Mouse (Mus musculus) lung, embryonic 14.5 days (tissue): ENCODE measurements around the gene Rex1bd. TPM values are rescaled to one million over a fixed set of nuclear protein-coding genes. Genes with fewer than 3 reads are reported as not detected.

Experiments used
- ATAC-seq: fragments of 200-750 bp; cut with Nextera tagmentation; 2 replicates; pipeline ENCODE4 v1.8.0; 2017; ENCODE audit warnings: mild to moderate bottlenecking, moderate TSS enrichment, moderate library complexity; ENCODE audit not compliant: insufficient read depth
- DNase-seq: peaks from one replicate; pipeline ENCODE4 v3.0.0-alpha.2; 2015
- H3K27ac ChIP-seq: fragments of 300-500 bp; sonication (generic); 2 replicates; pipeline ENCODE4 v1.5.1; 2014; ENCODE audit warnings: low read depth, mild to moderate bottlenecking, moderate library complexity
- H3K27me3 ChIP-seq: fragments of 300-500 bp; sonication (generic); 2 replicates; pipeline ENCODE4 v1.6.1; 2014; ENCODE audit warnings: low read length, control low read depth; ENCODE audit not compliant: insufficient read depth
- H3K36me3 ChIP-seq: fragments of 300-500 bp; sonication (generic); 2 replicates; pipeline ENCODE4 v1.6.1; 2014; ENCODE audit warnings: control low read depth; ENCODE audit not compliant: insufficient read depth
- H3K4me1 ChIP-seq: fragments of 300-500 bp; sonication (generic); 2 replicates; pipeline ENCODE4 v1.6.1; 2014; ENCODE audit warnings: antibody characterized with exemption, control low read depth; ENCODE audit not compliant: insufficient read depth
- H3K4me2 ChIP-seq: fragments of 300-500 bp; sonication (generic); 2 replicates; pipeline ENCODE4 v1.6.1; 2014; ENCODE audit warnings: mild to moderate bottlenecking
- H3K4me3 ChIP-seq: fragments of 300-500 bp; sonication (generic); 2 replicates; pipeline ENCODE4 v1.5.1; 2014; ENCODE audit warnings: low read depth, low read length
- H3K9ac ChIP-seq: fragments of 300-500 bp; sonication (generic); 2 replicates; pipeline ENCODE4 v1.6.1; 2014
- H3K9me3 ChIP-seq: fragments of 300-500 bp; sonication (generic); 2 replicates; pipeline ENCODE4 v1.6.1; 2016; ENCODE audit warnings: low read depth, low read length, control low read depth
- CTCF ChIP-seq: IDR thresholded peaks from 2 replicates; pipeline ENCODE4 v1.5.1; 2016; ENCODE audit warnings: antibody characterized with exemption, low read depth
- whole genome bisulfite sequencing: fragments of 180-500 bp; shearing (Covaris S2); extraction: QIAGEN DNeasy Blood & Tissue Kit; methylation state at CpG from one replicate; pipeline ENCODE4 v1.1.7; 2014; 5-methylcytosine and 5-hydroxymethylcytosine counted together
- polyA plus RNA-seq: library from polyadenylated mRNA; unstranded; fragments of >200 nt; fragmentation: Nextera tagmentation; extraction: Ambion mirVana; gene quantifications from 2 replicates; pipeline ENCODE4 v1.2.1, GENCODE M21; 2014

Rex1bd gene
- polyA plus RNA-seq, 1 experiment from 2014 or later = 126 TPM

GRCm38 (mm10) chr8:70466305-70466704 is 40.2 kb downstream of the Rex1bd start:
- Histone ChIP-seq H3K27me3 (no peaks in the 10 kb centered on the region), H3K9ac (no peak overlapping the region), H3K4me3 (no peak overlapping the region), H3K4me2 (no peak overlapping the region), H3K27ac (no peak overlapping the region), H3K9me3 (no peaks in the 10 kb centered on the region), H3K36me3 (no peaks in the 10 kb centered on the region), H3K4me1 (0 out of 2 replicates have a peak, but pooled peaks cover 3% of the 10 kb centered on the region)
- no peak for ATAC-seq
- WGBS = 85% methylated on average over 4 of the region's 4 CpGs
- TF ChIP-seq CTCF = no peak
- DNase-seq = no peak

DNA sequence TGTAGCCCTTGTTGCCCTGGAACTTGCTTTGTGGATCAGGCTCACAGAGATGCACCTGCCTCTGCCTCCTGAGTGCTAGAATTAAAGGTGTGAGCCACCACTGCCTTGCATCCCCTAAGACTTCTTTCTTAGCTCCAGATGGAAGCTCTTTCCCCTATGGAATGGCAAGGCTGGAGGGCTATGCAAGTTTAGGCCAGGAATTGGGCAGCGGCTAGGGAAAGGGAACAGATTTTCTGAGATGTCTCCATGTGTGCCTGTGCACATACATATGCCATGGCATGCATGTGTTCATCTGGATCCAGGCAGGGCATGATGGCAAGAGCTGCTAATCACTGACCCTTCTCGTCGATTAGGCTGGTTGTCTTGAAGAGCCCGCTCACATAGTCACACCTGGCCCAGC is 40.9 kb downstream of the Rex1bd start:
- 91% methylated on average over 4 of the region's 4 CpGs for WGBS
- Histone ChIP-seq H3K9ac (no peak overlapping the region), H3K4me1 (0 out of 2 replicates have a peak, but pooled peaks cover 3% of the 10 kb centered on the region)

DNA sequence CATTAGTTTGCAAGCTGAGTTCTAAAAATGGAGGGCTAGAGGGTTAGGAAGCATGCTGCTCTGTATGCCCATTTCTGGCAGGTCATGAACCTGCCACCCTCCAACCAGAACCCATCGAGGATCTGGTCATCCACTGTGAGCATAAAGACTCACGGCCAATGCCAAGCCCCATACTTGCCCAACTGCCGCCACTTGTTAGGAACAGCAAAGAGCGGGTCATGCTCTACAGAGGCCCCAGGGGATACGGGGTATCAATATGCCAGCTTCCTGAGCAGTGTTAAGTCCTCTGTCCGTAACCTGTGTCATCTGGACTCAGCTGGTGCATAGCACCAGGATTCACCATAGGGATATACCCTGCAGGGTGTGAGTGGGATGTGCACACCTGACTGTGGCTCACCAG is 42.4 kb downstream of the Rex1bd start:
- ATAC-seq (no peak), DNase-seq (no peak)
- no peak overlapping the region for H3K27ac ChIP-seq
- no peak overlapping the region for H3K4me3 ChIP-seq
- no peaks in the 10 kb centered on the region for H3K4me1 ChIP-seq
- no peak overlapping the region for H3K9ac ChIP-seq
- H3K27me3 ChIP-seq = no peaks in the 10 kb centered on the region
- H3K36me3 ChIP-seq = no peaks in the 10 kb centered on the region
- no peaks in the 10 kb centered on the region for H3K9me3 ChIP-seq
- no peak for TF ChIP-seq CTCF
- H3K4me2 ChIP-seq = no peak overlapping the region
- WGBS = 85% methylated on average over 6 of the region's 6 CpGs

More for the DNA sequence above, 40.9 kb downstream of the Rex1bd start:
- Histone ChIP-seq H3K36me3 (no peaks in the 10 kb centered on the region), H3K9me3 (no peaks in the 10 kb centered on the region), H3K27me3 (no peaks in the 10 kb centered on the region), H3K27ac (no peak overlapping the region), H3K4me2 (no peak overlapping the region), H3K4me3 (no peak overlapping the region)
- ATAC-seq (no peak), DNase-seq (no peak)
- TF ChIP-seq CTCF = no peak

- 71% methylated on average over 4 of the region's 4 CpGs for WGBS
Observed at GRCm38 (mm10) chr8:70463306-70463705, 43.2 kb downstream of the Rex1bd start.

DNA sequence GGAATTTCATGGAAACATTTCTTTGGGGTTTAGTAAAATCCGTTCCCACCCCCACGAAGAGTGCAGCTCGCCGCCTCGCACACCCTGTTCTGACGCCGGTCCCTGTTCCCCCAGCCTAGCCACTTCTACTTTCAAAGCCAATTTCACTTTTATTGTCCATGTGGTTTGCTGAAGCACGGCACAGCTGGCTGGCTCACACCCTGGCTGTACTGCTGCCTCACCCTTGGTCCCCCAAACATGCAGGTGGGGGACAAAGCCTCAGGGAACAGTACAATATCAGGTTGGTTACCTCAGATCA is 44.1 kb downstream of the Rex1bd start:
- Histone ChIP-seq H3K27ac (no peak overlapping the region), H3K4me1 (no peaks in the 10 kb centered on the region), H3K27me3 (no peaks in the 10 kb centered on the region), H3K4me2 (no peak overlapping the region), H3K4me3 (no peak overlapping the region), H3K9me3 (no peaks in the 10 kb centered on the region), H3K9ac (no peak overlapping the region), H3K36me3 (no peaks in the 10 kb centered on the region)
- WGBS = 92% methylated on average over 8 of the region's 8 CpGs
- ATAC-seq (no peak), DNase-seq (no peak)
- no peak for TF ChIP-seq CTCF

More at GRCm38 (mm10) chr8:70463306-70463705, 43.2 kb downstream of the Rex1bd start:
- H3K9ac ChIP-seq = no peak overlapping the region
- DNase-seq (no peak), ATAC-seq (no peak)
- no peaks in the 10 kb centered on the region for H3K36me3 ChIP-seq
- H3K27me3 ChIP-seq = no peaks in the 10 kb centered on the region
- no peak overlapping the region for H3K4me3 ChIP-seq
- H3K9me3 ChIP-seq = no peaks in the 10 kb centered on the region
- H3K4me2 ChIP-seq = no peak overlapping the region
- no peak for TF ChIP-seq CTCF
- H3K4me1 ChIP-seq = no peaks in the 10 kb centered on the region
- H3K27ac ChIP-seq = no peak overlapping the region

DNA sequence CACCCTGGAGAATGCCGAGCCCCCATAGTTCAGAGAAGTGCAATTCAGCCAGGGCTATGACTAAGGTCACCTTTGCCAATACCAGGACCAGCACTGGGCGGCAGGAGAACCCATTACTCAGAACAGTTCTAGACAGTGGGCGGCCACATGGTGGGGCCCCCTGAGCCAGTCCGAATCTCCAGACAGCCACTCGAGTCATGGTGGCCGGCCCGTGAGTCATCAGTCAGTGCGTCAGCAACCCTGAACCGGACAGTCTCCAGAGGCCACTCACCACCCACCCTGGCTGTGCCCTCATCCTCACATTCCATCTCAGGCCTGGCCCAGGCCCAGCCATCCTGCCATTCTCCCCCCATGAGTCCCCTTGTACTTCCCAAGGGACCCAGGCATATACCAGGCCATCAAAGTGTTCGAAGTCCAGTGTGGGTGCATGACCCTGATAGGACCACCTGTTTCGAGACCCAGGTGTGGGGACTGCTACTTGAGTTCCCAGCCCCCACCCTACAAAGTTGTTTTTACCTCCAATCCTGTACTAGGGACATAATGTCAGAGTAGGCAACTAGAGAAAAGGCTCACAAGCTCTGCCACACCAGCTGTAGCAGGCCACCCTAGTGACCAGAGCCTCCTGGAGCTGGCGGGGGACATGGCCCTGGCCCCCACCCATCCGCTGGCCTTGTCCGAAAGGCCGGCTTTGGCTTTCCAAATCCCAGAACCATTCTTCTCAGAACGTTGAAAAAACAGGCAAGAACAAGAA is 44.6 kb downstream of the Rex1bd start:
- H3K4me3 ChIP-seq = no peak overlapping the region
- no peak overlapping the region for H3K9ac ChIP-seq
- 85% methylated on average over 16 of the region's 16 CpGs for WGBS
- ATAC-seq (peak; percentile 10; the same call in 1 of the 2 replicates), DNase-seq (no peak)
- no peaks in the 10 kb centered on the region for H3K9me3 ChIP-seq
- no peak for TF ChIP-seq CTCF
- H3K4me1 ChIP-seq = no peaks in the 10 kb centered on the region
- H3K4me2 ChIP-seq = no peak overlapping the region
- no peaks in the 10 kb centered on the region for H3K36me3 ChIP-seq
- H3K27me3 ChIP-seq = no peaks in the 10 kb centered on the region
- H3K27ac ChIP-seq = no peak overlapping the region

DNA sequence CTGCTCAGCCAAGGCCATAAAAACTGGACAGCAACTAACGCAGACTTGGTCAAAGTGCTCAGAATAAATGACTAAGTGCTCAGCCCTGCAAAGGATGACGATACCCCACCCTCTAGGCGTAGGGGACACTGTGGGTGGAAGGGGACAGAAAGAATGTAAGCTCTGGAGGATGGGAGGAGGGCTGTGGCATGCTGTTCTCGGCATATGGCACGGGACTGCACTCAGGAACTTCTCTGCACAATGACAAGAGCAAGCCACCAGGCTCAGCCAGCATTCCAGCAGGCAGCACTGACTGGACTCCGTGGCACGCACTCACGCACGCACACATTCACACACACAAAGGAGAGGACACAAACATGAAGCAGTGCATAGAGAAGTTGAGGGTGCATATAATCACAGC is 45.9 kb downstream of the Rex1bd start:
- H3K9ac ChIP-seq = no peak overlapping the region
- TF ChIP-seq CTCF = no peak
- no peak overlapping the region for H3K4me3 ChIP-seq
- no peak overlapping the region for H3K4me2 ChIP-seq
- WGBS = 69% methylated on average over 9 of the region's 9 CpGs
- ATAC-seq = no peak
- H3K36me3 ChIP-seq = no peaks in the 10 kb centered on the region
- no peak overlapping the region for H3K27ac ChIP-seq
- no peaks in the 10 kb centered on the region for H3K4me1 ChIP-seq
- DNase-seq = no peak
- no peaks in the 10 kb centered on the region for H3K9me3 ChIP-seq
- no peaks in the 10 kb centered on the region for H3K27me3 ChIP-seq

- no peaks in the 10 kb centered on the region for H3K4me1 ChIP-seq
- ATAC-seq = no peak
- no peak for TF ChIP-seq CTCF
Observed at GRCm38 (mm10) chr8:70460199-70460598, 46.4 kb downstream of the Rex1bd start.

More at GRCm38 (mm10) chr8:70460199-70460598, 46.4 kb downstream of the Rex1bd start:
- no peaks in the 10 kb centered on the region for H3K27me3 ChIP-seq
- no peak overlapping the region for H3K4me2 ChIP-seq
- H3K27ac ChIP-seq = no peak overlapping the region
- no peak overlapping the region for H3K9ac ChIP-seq
- DNase-seq = no peak
- no peaks in the 10 kb centered on the region for H3K36me3 ChIP-seq
- no peak overlapping the region for H3K4me3 ChIP-seq
- 82% methylated on average over 5 of the region's 5 CpGs for WGBS
- no peaks in the 10 kb centered on the region for H3K9me3 ChIP-seq
